Mouse (Mus musculus): ENCODE data around the gene Hoxd4. TPM values are rescaled to one million over a fixed set of nuclear protein-coding genes. Genes with fewer than 3 reads are reported as not detected.

The Hoxd4 gene
- polyA plus RNA-seq, 1 experiment from 2014 or later, result 1.9 TPM

DNA sequence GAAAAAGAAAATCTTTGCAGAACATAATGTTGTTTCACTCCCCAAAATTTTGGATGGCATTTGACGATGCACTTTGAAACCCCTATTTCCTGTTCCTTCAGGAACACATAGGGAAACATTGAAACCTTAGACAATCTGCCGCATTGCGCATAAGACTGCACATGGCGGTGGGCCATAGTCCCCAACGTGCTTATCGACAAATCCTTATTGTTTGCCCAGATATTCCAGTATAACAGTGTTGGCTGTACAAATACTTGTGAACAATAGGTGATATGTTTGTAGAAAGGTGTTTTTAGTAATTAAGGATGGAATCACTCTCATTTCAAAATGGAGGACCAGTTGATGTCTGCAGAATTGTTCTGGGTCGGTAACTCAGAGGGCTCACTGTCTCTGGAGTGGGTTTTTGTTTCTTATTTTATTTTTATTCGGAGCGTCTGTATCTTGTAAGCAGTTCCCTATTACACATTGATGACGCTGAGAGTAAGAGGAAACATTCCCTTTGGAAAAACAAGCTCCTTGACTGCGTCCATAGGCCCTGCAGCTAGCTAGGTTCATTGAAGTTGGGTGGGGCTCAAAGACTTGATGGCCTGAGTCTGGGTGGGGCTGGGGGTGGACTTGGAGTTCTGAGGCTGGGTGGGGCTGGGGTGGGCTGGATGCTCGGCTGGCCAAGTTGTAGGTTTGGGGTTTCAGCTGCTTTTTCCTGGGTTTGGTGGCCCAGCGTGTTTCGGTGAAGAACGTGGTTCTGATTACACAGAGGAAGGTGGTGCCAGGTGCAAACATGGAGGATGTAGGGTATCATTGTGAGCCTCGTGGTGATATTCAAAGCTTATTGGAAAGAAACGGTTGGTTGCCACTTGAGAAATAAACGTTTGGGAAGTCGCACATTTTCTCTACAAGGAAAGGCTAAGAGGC lies 1.8 kb downstream of the Hoxd4 start:
- H3K36me3 ChIP-seq (ENCODE audit: control insufficient read depth, insufficient read depth, low read length), result no peaks in the 10 kb centered on the region
- no peak overlapping the region for H3K27ac ChIP-seq (replicated peaks; ENCODE audit: low read depth, low read length)
- H3K9ac ChIP-seq (ENCODE audit: low read length), result peak overlapping the region; percentile 3; the same call in 1 of the 2 replicates
- no peaks in the 10 kb centered on the region for H3K9me3 ChIP-seq (ENCODE audit: control insufficient read depth, low read length)
- no peak for ATAC-seq (ENCODE audit: insufficient number of reproducible peaks, low FRiP score, low TSS enrichment, low read depth)
- 3% methylated on average over 19 of the region's 19 CpGs for WGBS
- H3K4me3 ChIP-seq (ENCODE audit: low read depth, low read length), result peak overlapping the region; percentile 74
- peaks cover 26% of the 10 kb centered on the region for H3K4me1 ChIP-seq (ENCODE audit: control insufficient read depth, insufficient read depth, low read length)
- H3K27me3 ChIP-seq (ENCODE audit: control insufficient read depth, insufficient read depth, low read length), result peaks cover 4% of the 10 kb centered on the region; the same call in 1 of the 2 replicates
- peak overlapping the region; percentile 86 for H3K4me2 ChIP-seq (ENCODE audit: low read depth, severe bottlenecking)
- peak; percentile 52 for DNase-seq (ENCODE audit: low spot score)

DNA sequence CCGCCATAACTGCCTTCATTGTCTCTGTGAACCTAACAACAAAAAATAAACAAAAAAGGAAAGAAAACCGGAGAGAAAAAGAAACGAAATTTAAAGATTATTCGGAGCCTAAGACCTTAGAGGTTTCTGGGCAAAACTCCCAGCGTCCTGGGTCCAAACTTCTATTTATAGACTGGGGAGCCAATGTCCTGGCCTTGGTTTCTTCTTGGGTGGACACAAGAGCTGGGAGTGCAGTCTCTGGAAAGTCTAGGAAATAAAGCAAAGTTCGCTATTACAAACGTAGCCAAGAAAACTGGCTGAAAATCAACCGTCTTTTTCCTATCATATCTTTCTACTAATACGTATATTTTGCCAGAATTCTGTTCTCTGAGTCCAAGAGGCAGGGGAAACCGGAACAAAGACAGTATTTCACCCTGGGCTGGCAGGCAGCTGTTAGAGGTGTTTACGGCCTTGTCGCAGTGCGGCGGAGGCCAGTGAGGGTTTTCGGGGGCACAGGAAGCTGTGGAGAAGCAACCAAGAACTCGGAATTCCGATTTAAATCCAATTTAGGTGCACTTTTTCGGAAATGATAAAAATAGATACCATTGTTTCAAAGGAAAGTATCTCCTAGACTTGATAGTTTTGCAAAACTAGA lies 2.5 kb downstream of the Hoxd4 start:
- WGBS, result 1% methylated on average over 18 of the region's 18 CpGs
- DNase-seq (ENCODE audit: low spot score), result peak; percentile 76
- H3K4me3 ChIP-seq (ENCODE audit: low read depth, low read length), result peak overlapping the region; percentile 74

DNA sequence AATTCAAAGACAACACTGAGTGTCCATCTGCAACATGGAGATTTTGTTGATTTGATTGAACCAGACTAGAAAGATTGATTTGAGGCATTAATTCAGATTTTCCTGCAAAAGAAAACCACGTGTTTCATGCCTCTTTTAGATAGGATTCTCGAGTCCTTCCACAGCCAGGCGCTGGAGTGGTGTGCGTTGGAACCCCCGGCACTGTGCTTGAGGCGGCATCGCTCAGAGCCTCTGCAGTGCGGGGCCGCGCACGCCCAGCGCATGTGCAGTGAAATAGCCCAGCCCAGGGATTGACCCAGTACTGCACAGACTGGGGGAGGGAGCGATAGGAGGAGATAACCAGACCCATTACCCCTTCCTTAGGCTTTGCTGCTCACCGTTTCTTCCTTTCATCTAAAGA lies 3.2 kb downstream of the Hoxd4 start:
- H3K4me3 ChIP-seq (ENCODE audit: low read depth, low read length), result no peak overlapping the region; the same call in none of the 2 replicates
- H3K9me3 ChIP-seq (ENCODE audit: control insufficient read depth, low read length), result no peaks in the 10 kb centered on the region
- DNase-seq (ENCODE audit: low spot score), result peak; percentile 65
- ATAC-seq (ENCODE audit: insufficient number of reproducible peaks, low FRiP score, low TSS enrichment, low read depth), result no peak
- H3K27me3 ChIP-seq (ENCODE audit: control insufficient read depth, insufficient read depth, low read length), result peaks cover 6% of the 10 kb centered on the region; the same call in 1 of the 2 replicates
- no peak overlapping the region for H3K9ac ChIP-seq (ENCODE audit: low read length)
- no peaks in the 10 kb centered on the region for H3K36me3 ChIP-seq (ENCODE audit: control insufficient read depth, insufficient read depth, low read length)
- under 1% methylated on average over 14 of the region's 14 CpGs for WGBS
- H3K27ac ChIP-seq (replicated peaks; ENCODE audit: low read depth, low read length), result no peak overlapping the region
- H3K4me1 ChIP-seq (ENCODE audit: control insufficient read depth, insufficient read depth, low read length), result peaks cover 27% of the 10 kb centered on the region
- H3K4me2 ChIP-seq (ENCODE audit: low read depth, severe bottlenecking), result peak overlapping the region; percentile 86

More for the DNA sequence above, 2.5 kb downstream of the Hoxd4 start:
- Histone ChIP-seq H3K9ac (ENCODE audit: low read length) (peak overlapping the region; percentile 3; the same call in 1 of the 2 replicates), H3K36me3 (ENCODE audit: control insufficient read depth, insufficient read depth, low read length) (no peaks in the 10 kb centered on the region), H3K4me2 (ENCODE audit: low read depth, severe bottlenecking) (peak overlapping the region; percentile 86), H3K4me1 (ENCODE audit: control insufficient read depth, insufficient read depth, low read length) (peaks cover 22% of the 10 kb centered on the region), H3K27ac (replicated peaks; ENCODE audit: low read depth, low read length) (no peak overlapping the region), H3K9me3 (ENCODE audit: control insufficient read depth, low read length) (no peaks in the 10 kb centered on the region), H3K27me3 (ENCODE audit: control insufficient read depth, insufficient read depth, low read length) (peaks cover 4% of the 10 kb centered on the region; the same call in 1 of the 2 replicates)
- no peak for ATAC-seq (ENCODE audit: insufficient number of reproducible peaks, low FRiP score, low TSS enrichment, low read depth)

DNA sequence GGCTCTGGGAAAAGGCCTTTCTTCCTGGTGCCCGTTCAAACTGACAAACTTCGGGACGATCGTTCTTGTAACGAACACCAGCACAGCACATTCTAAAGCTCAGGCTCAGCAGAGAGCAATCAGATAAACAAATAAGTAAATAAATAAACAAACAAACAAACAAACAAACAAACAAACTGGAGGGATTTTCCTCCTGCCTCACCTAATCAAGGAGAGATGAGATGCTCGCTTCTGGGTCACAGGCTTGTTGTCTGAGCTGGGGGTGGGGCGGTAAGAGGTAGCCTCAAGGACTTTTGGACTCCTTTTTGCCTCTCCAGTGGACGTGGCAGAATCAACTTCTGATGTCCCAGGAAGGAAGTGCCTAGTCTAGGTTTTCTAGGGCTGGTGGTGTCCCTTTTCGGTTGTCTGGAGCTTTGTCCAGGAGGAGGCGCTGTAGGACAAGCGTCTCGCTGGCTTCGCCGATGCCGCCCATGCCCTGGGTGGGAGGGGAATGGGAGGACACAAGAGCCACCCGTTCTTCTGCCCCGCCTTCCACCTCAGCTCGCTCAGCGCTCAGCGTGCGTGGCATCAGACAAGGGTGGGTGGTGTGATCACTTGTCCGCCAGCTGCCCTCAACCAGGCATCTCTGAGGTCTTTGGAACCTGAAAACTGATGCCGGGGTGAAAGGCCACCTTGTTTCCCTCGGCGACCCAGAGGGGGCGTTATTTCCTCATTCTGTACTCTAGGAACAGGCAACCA lies 3.9 kb downstream of the Hoxd4 start:
- H3K27ac ChIP-seq (replicated peaks; ENCODE audit: low read depth, low read length), result no peak overlapping the region
- H3K9me3 ChIP-seq (ENCODE audit: control insufficient read depth, low read length), result no peaks in the 10 kb centered on the region
- H3K4me2 ChIP-seq (ENCODE audit: low read depth, severe bottlenecking), result peak overlapping the region; percentile 86
- ATAC-seq (ENCODE audit: insufficient number of reproducible peaks, low FRiP score, low TSS enrichment, low read depth), result peak; percentile 57; the same call in 1 of the 2 replicates
- H3K36me3 ChIP-seq (ENCODE audit: control insufficient read depth, insufficient read depth, low read length), result no peaks in the 10 kb centered on the region
- H3K27me3 ChIP-seq (ENCODE audit: control insufficient read depth, insufficient read depth, low read length), result peaks cover 6% of the 10 kb centered on the region; the same call in 1 of the 2 replicates
- peak overlapping the region; percentile 22 for H3K4me3 ChIP-seq (ENCODE audit: low read depth, low read length)
- peak; percentile 97 for DNase-seq (ENCODE audit: low spot score)
- peaks cover 28% of the 10 kb centered on the region for H3K4me1 ChIP-seq (ENCODE audit: control insufficient read depth, insufficient read depth, low read length)
- no peak overlapping the region for H3K9ac ChIP-seq (ENCODE audit: low read length)
- 2% methylated on average over 26 of the region's 26 CpGs for WGBS

DNA sequence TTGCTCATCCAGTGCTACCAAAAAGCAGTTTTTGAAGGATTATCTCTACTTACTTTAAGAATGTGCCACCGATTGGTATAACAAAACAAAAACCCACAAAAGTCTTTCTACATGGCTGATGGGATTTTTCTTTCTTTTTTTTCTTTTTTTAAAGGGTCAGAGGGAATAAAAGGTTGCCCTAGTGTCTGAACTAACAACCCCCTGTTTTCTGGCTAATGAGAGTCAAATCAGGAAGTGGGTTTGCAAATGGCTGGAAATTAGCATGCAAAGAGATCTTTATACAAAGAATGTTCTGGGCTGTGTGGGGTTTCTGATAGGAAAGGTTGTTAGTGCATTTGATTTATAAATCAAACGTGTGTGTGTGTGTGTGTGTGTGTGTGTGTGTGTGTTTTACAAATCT lies 8.7 kb downstream of the Hoxd4 start:
- Histone ChIP-seq H3K4me2 (ENCODE audit: low read depth, severe bottlenecking) (no peak overlapping the region), H3K27me3 (ENCODE audit: control insufficient read depth, insufficient read depth, low read length) (peaks cover 30% of the 10 kb centered on the region), H3K27ac (replicated peaks; ENCODE audit: low read depth, low read length) (no peak overlapping the region), H3K4me3 (ENCODE audit: low read depth, low read length) (no peak overlapping the region), H3K4me1 (ENCODE audit: control insufficient read depth, insufficient read depth, low read length) (peaks cover 51% of the 10 kb centered on the region), H3K36me3 (ENCODE audit: control insufficient read depth, insufficient read depth, low read length) (no peaks in the 10 kb centered on the region), H3K9me3 (ENCODE audit: control insufficient read depth, low read length) (no peaks in the 10 kb centered on the region), H3K9ac (ENCODE audit: low read length) (no peak overlapping the region)
- DNase-seq (ENCODE audit: low spot score) (no peak), ATAC-seq (ENCODE audit: insufficient number of reproducible peaks, low FRiP score, low TSS enrichment, low read depth) (no peak)
- WGBS, result 7% methylated on average over 2 of the region's 2 CpGs

DNA sequence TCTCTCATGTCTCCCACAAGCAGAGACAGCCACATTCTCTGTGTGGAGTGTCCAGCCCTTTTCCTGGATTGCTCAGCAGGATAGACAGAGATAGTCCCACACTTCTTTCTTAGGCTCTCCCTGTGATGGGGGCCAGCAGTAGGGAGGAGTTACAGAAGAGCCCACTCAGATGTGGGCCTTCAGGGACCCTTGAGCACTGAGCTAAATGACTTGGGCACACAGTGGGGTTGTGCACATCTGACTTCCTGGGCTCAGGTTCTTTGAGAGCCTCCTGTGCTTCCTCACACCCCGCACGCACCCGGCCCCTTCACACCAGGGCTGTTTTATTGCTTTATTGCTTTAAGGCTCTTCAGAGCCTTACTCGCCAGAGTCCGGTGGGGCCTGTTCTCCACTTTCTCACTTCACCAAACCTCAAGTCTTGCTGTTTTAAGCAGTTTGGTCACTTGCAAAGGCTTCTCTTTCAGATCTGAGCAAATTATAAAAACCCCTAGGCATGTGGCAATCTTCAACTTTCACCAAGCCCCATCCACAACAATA lies 9.3 kb downstream of the Hoxd4 start:
- H3K4me1 ChIP-seq (ENCODE audit: control insufficient read depth, insufficient read depth, low read length), result peaks cover 45% of the 10 kb centered on the region
- ATAC-seq (ENCODE audit: insufficient number of reproducible peaks, low FRiP score, low TSS enrichment, low read depth) (no peak), DNase-seq (ENCODE audit: low spot score) (peak; percentile 36)
- no peaks in the 10 kb centered on the region for H3K9me3 ChIP-seq (ENCODE audit: control insufficient read depth, low read length)
- H3K4me3 ChIP-seq (ENCODE audit: low read depth, low read length), result no peak overlapping the region
- no peak overlapping the region for H3K9ac ChIP-seq (ENCODE audit: low read length)
- H3K27ac ChIP-seq (replicated peaks; ENCODE audit: low read depth, low read length), result no peak overlapping the region
- WGBS, result 9% methylated on average over 5 of the region's 5 CpGs
- no peak overlapping the region for H3K4me2 ChIP-seq (ENCODE audit: low read depth, severe bottlenecking)
- H3K36me3 ChIP-seq (ENCODE audit: control insufficient read depth, insufficient read depth, low read length), result no peaks in the 10 kb centered on the region
- peaks cover 34% of the 10 kb centered on the region for H3K27me3 ChIP-seq (ENCODE audit: control insufficient read depth, insufficient read depth, low read length)

DNA sequence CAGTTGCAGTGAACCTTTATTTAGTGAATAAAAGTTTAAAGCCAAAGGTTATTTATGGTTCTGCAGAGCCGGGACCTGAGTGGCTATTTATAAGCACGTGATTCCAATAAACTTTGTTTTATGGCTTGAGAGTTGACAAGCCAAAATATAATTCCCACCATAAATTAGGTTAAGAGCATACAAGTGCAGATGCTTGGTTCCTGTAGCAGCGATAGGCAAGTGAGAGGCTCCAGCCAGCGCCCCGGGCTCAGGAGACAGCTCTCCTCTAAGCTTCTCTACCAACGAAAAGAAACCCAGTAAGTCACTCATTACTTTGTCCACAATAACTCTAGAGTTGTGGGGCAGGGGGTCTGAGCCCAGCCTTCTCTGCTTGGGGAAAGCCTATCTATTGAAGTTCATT lies 10.2 kb downstream of the Hoxd4 start:
- Histone ChIP-seq H3K9ac (ENCODE audit: low read length) (no peak overlapping the region), H3K4me1 (ENCODE audit: control insufficient read depth, insufficient read depth, low read length) (peaks cover 49% of the 10 kb centered on the region), H3K27ac (replicated peaks; ENCODE audit: low read depth, low read length) (no peak overlapping the region), H3K36me3 (ENCODE audit: control insufficient read depth, insufficient read depth, low read length) (no peaks in the 10 kb centered on the region), H3K4me2 (ENCODE audit: low read depth, severe bottlenecking) (no peak overlapping the region), H3K4me3 (ENCODE audit: low read depth, low read length) (no peak overlapping the region), H3K9me3 (ENCODE audit: control insufficient read depth, low read length) (no peaks in the 10 kb centered on the region), H3K27me3 (ENCODE audit: control insufficient read depth, insufficient read depth, low read length) (peaks cover 42% of the 10 kb centered on the region)
- 2% methylated on average over 6 of the region's 6 CpGs for WGBS
- ATAC-seq (ENCODE audit: insufficient number of reproducible peaks, low FRiP score, low TSS enrichment, low read depth) (no peak), DNase-seq (ENCODE audit: low spot score) (peak; percentile 57)

DNA sequence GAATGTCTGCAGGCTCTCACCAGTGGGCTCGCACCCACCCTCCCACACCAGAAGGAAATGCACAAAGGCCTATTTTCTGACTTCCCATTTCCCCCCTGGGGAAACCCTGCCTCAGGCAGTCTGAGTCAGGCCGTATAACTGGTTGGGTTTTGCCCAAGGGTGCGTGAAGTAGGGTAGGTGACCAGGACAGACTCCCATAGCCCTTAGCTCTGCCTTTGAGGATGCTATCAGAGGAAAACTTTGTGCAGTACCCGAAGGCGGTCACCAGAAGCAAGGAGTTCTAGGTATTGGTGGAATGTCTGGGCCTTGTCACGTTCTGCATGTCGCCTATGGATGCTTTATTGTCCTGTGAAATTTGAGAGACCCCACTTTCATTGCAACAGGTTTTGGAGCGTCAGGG lies 11.2 kb downstream of the Hoxd4 start:
- H3K4me2 ChIP-seq (ENCODE audit: low read depth, severe bottlenecking), result no peak overlapping the region

More for the DNA sequence above, 11.2 kb downstream of the Hoxd4 start:
- no peak overlapping the region for H3K27ac ChIP-seq (replicated peaks; ENCODE audit: low read depth, low read length)
- peaks cover 60% of the 10 kb centered on the region for H3K4me1 ChIP-seq (ENCODE audit: control insufficient read depth, insufficient read depth, low read length)
- no peak for ATAC-seq (ENCODE audit: insufficient number of reproducible peaks, low FRiP score, low TSS enrichment, low read depth)
- 17% methylated on average over 8 of the region's 8 CpGs for WGBS
- DNase-seq (ENCODE audit: low spot score), result peak; percentile 29
- peaks cover 41% of the 10 kb centered on the region for H3K27me3 ChIP-seq (ENCODE audit: control insufficient read depth, insufficient read depth, low read length)
- H3K4me3 ChIP-seq (ENCODE audit: low read depth, low read length), result no peak overlapping the region
- no peaks in the 10 kb centered on the region for H3K36me3 ChIP-seq (ENCODE audit: control insufficient read depth, insufficient read depth, low read length)
- no peak overlapping the region for H3K9ac ChIP-seq (ENCODE audit: low read length)
- no peaks in the 10 kb centered on the region for H3K9me3 ChIP-seq (ENCODE audit: control insufficient read depth, low read length)

Measured in limb, embryonic 11.5 days (tissue).